Mouse (Mus musculus): ENCODE data around the gene Cks2. TPM values are rescaled to one million over a fixed set of nuclear protein-coding genes. Genes with fewer than 3 reads are reported as not detected.

Gene Cks2
- polyA plus RNA-seq, 1 experiment, result 258 TPM

DNA sequence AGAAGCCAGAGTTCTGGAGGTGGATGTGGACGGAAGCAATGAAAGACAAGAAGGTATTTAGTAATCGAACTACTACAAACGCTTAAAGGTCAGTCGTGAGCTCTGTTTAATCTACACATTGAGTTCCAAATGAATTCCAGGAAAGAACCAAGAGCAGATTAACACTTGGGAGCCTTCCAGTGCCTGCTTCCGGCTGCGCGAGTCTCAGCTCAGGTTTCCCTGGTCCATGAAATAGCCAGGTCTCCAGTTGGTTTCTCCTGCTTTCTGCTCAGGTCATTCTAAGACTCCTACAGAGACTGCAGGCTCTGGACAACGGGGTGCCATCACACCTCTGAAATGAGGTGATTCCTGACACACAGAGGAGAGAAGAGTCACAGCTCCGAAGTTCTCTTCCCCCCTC is 34.0 kb upstream of the Cks2 start:
- no peak overlapping the region for H3K27ac ChIP-seq (ENCODE audit: control insufficient read depth, insufficient read depth, low read depth, low read length, poor library complexity)
- no peak overlapping the region for H3K4me3 ChIP-seq (replicated peaks; ENCODE audit: control insufficient read depth, low read depth, low read length)
- H3K4me1 ChIP-seq (ENCODE audit: control insufficient read depth, insufficient read depth, low read length), result no peaks in the 10 kb centered on the region
- TF ChIP-seq CTCF (IDR thresholded peaks at IDR 0.05; ENCODE audit: control insufficient read depth, insufficient read depth, low read length) (no peak), POLR2A (IDR thresholded peaks at IDR 0.05; ENCODE audit: borderline replicate concordance, control insufficient read depth, low read depth, low read length) (no peak)
- WGBS, result 31% methylated on average over 9 of the region's 9 CpGs

- Histone ChIP-seq H3K4me1 (ENCODE audit: control insufficient read depth, insufficient read depth, low read length) (no peaks in the 10 kb centered on the region), H3K4me3 (replicated peaks; ENCODE audit: control insufficient read depth, low read depth, low read length) (no peak overlapping the region), H3K27ac (ENCODE audit: control insufficient read depth, insufficient read depth, low read depth, low read length, poor library complexity) (no peak overlapping the region)
- TF ChIP-seq CTCF (IDR thresholded peaks at IDR 0.05; ENCODE audit: control insufficient read depth, insufficient read depth, low read length) (no peak), POLR2A (IDR thresholded peaks at IDR 0.05; ENCODE audit: borderline replicate concordance, control insufficient read depth, low read depth, low read length) (no peak)
- WGBS, result 64% methylated on average over 5 of the region's 5 CpGs
Observed at GRCm38 (mm10) chr13:51611500-51611899, 33.5 kb upstream of the Cks2 start.

DNA sequence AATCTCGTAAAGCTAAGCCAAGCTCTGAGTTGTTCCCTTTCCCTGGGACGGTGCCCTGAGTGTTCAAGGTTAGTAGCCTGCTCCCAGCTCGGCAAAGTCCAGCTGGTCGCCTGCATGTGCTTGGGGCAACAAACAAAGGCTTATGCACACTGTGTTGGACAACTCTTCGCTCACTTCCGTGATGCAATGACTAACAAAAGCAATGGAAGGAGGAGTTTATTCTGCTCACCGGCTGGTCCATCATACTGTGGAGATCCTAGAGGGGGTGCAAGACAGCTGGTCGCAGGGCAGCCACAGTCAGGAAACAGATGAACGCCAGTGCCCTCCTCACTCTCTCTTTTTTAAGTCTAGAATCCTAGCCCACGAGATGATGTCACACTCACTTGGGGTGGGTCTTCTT is 29.2 kb upstream of the Cks2 start:
- Histone ChIP-seq H3K4me3 (replicated peaks; ENCODE audit: control insufficient read depth, low read depth, low read length) (no peak overlapping the region), H3K4me1 (ENCODE audit: control insufficient read depth, insufficient read depth, low read length) (no peaks in the 10 kb centered on the region), H3K27ac (ENCODE audit: control insufficient read depth, insufficient read depth, low read depth, low read length, poor library complexity) (no peak overlapping the region)
- no peak for TF ChIP-seq CTCF (IDR thresholded peaks at IDR 0.05; ENCODE audit: control insufficient read depth, insufficient read depth, low read length)
- TF ChIP-seq POLR2A (IDR thresholded peaks at IDR 0.05; ENCODE audit: borderline replicate concordance, control insufficient read depth, low read depth, low read length), result no peak
- 44% methylated on average over 10 of the region's 10 CpGs for WGBS

DNA sequence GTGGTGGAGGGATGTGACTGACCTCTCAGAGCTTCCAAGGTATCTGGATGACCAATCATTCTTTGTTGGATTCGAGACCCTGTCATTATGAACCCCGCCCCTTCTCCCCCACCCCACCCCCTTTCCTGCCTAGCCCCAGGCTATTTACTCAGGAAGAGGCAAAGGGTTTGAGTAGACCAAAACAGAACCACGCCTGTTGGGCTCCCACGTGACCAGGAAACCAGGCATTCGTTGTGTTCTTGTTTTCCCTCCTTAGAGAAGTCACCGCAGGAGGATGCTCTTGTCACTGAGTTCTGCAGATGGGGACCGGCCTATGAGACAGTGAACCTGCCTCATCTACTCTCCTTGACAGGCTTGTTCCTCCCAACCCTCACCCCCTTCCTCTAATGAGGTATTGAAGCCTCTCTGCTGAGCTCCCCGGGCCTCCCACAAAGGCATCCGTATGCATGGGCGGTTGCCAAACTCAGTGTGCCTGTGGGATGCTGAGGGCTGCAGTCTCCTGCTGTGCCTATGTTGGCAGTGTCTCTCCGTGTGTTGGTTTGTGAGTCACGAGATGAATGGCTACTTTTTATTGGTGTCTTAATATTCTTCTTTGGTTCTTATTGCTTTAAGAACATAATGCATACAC is 28.5 kb upstream of the Cks2 start:
- WGBS, result 20% methylated on average over 12 of the region's 12 CpGs
- no peak overlapping the region for H3K4me3 ChIP-seq (replicated peaks; ENCODE audit: control insufficient read depth, low read depth, low read length)
- TF ChIP-seq POLR2A (IDR thresholded peaks at IDR 0.05; ENCODE audit: borderline replicate concordance, control insufficient read depth, low read depth, low read length), result no peak
- TF ChIP-seq CTCF (IDR thresholded peaks at IDR 0.05; ENCODE audit: control insufficient read depth, insufficient read depth, low read length), result no peak

DNA sequence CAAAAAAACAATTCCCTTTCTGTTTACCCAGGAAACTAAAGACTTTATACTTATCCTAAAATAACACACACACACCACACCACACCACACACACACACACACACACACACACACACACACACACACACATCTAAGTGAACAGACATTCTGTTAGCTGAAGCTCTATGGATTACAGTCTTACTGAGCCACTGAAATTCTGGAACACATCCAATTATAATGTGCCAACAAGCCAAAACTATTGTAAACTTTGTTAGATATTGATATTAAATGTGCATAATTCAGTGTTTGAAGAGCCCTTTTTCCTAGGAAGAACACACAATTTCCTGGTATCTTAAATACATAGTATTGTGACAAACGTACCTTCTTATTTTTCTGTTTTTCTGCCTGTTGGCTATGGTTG is 27.7 kb upstream of the Cks2 start:
- H3K27ac ChIP-seq (ENCODE audit: control insufficient read depth, insufficient read depth, low read depth, low read length, poor library complexity), result no peak overlapping the region
- H3K4me3 ChIP-seq (replicated peaks; ENCODE audit: control insufficient read depth, low read depth, low read length), result no peak overlapping the region
- 46% methylated on average over 1 of the region's 1 CpGs for WGBS
- TF ChIP-seq POLR2A (IDR thresholded peaks at IDR 0.05; ENCODE audit: borderline replicate concordance, control insufficient read depth, low read depth, low read length) (no peak), CTCF (IDR thresholded peaks at IDR 0.05; ENCODE audit: control insufficient read depth, insufficient read depth, low read length) (no peak)
- no peaks in the 10 kb centered on the region for H3K4me1 ChIP-seq (ENCODE audit: control insufficient read depth, insufficient read depth, low read length)

More for the DNA sequence above, 28.5 kb upstream of the Cks2 start:
- Histone ChIP-seq H3K4me1 (ENCODE audit: control insufficient read depth, insufficient read depth, low read length) (no peaks in the 10 kb centered on the region), H3K27ac (ENCODE audit: control insufficient read depth, insufficient read depth, low read depth, low read length, poor library complexity) (no peak overlapping the region)

DNA sequence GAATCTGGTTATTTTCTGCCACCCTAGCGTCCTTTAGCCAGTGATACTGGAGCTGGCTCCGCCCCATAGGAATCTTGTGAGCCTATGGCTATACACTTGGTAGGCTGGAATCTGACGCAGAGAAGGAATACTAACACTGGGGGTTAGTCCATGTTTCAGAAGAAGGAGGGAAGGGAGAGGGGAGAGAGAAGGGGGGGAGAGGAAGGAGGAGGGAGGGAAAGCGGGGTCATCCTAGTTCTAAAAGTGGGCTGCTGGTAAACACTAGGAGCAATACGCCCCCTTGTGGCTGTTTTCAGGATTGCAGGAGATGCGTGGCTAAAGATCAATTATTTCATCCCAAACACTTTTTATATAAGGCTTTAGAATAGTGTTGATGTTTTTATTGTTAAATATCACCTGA is 27.2 kb upstream of the Cks2 start:
- 31% methylated on average over 6 of the region's 6 CpGs for WGBS
- TF ChIP-seq POLR2A (IDR thresholded peaks at IDR 0.05; ENCODE audit: borderline replicate concordance, control insufficient read depth, low read depth, low read length), result no peak
- peak; percentile 46 for TF ChIP-seq CTCF (IDR thresholded peaks at IDR 0.05; ENCODE audit: control insufficient read depth, insufficient read depth, low read length)
- no peaks in the 10 kb centered on the region for H3K4me1 ChIP-seq (ENCODE audit: control insufficient read depth, insufficient read depth, low read length)

GRCm38 (mm10) chr13:51618602-51619001 is 26.4 kb upstream of the Cks2 start:
- Histone ChIP-seq H3K4me3 (replicated peaks; ENCODE audit: control insufficient read depth, low read depth, low read length) (no peak overlapping the region), H3K4me1 (ENCODE audit: control insufficient read depth, insufficient read depth, low read length) (no peaks in the 10 kb centered on the region), H3K27ac (ENCODE audit: control insufficient read depth, insufficient read depth, low read depth, low read length, poor library complexity) (no peak overlapping the region)
- 26% methylated on average over 8 of the region's 9 CpGs for WGBS
- TF ChIP-seq CTCF (IDR thresholded peaks at IDR 0.05; ENCODE audit: control insufficient read depth, insufficient read depth, low read length), result no peak
- TF ChIP-seq POLR2A (IDR thresholded peaks at IDR 0.05; ENCODE audit: borderline replicate concordance, control insufficient read depth, low read depth, low read length), result no peak

More for the DNA sequence above, 27.2 kb upstream of the Cks2 start:
- Histone ChIP-seq H3K4me3 (replicated peaks; ENCODE audit: control insufficient read depth, low read depth, low read length) (no peak overlapping the region), H3K27ac (ENCODE audit: control insufficient read depth, insufficient read depth, low read depth, low read length, poor library complexity) (no peak overlapping the region)

GRCm38 (mm10) chr13:51622626-51623025 is 22.4 kb upstream of the Cks2 start:
- 63% methylated on average over 5 of the region's 5 CpGs for WGBS
- no peak overlapping the region for H3K27ac ChIP-seq (ENCODE audit: control insufficient read depth, insufficient read depth, low read depth, low read length, poor library complexity)
- TF ChIP-seq CTCF (IDR thresholded peaks at IDR 0.05; ENCODE audit: control insufficient read depth, insufficient read depth, low read length), result no peak
- no peak for TF ChIP-seq POLR2A (IDR thresholded peaks at IDR 0.05; ENCODE audit: borderline replicate concordance, control insufficient read depth, low read depth, low read length)
- H3K4me1 ChIP-seq (ENCODE audit: control insufficient read depth, insufficient read depth, low read length), result no peaks in the 10 kb centered on the region
- no peak overlapping the region for H3K4me3 ChIP-seq (replicated peaks; ENCODE audit: control insufficient read depth, low read depth, low read length)

GRCm38 (mm10) chr13:51623678-51624077 is 21.4 kb upstream of the Cks2 start:
- H3K27ac ChIP-seq (ENCODE audit: control insufficient read depth, insufficient read depth, low read depth, low read length, poor library complexity), result no peak overlapping the region
- H3K4me1 ChIP-seq (ENCODE audit: control insufficient read depth, insufficient read depth, low read length), result no peaks in the 10 kb centered on the region
- TF ChIP-seq POLR2A (IDR thresholded peaks at IDR 0.05; ENCODE audit: borderline replicate concordance, control insufficient read depth, low read depth, low read length), result no peak
- no peak for TF ChIP-seq CTCF (IDR thresholded peaks at IDR 0.05; ENCODE audit: control insufficient read depth, insufficient read depth, low read length)
- no peak overlapping the region for H3K4me3 ChIP-seq (replicated peaks; ENCODE audit: control insufficient read depth, low read depth, low read length)
- 87% methylated on average over 2 of the region's 2 CpGs for WGBS

Data from bone marrow, adult 2 months (tissue).